Mouse (Mus musculus): ENCODE data around the gene Fat1. TPM values are rescaled to one million over a fixed set of nuclear protein-coding genes. Genes with fewer than 3 reads are reported as not detected.
"Not testable (repeated sequence)": the region's sequence is repeated elsewhere in the genome, so short reads cannot be mapped to it uniquely, and the experiment has no call there.

Fat1 gene
- total RNA-seq, 2 experiments from 2014 or later = 0.07 to 0.42 TPM

DNA sequence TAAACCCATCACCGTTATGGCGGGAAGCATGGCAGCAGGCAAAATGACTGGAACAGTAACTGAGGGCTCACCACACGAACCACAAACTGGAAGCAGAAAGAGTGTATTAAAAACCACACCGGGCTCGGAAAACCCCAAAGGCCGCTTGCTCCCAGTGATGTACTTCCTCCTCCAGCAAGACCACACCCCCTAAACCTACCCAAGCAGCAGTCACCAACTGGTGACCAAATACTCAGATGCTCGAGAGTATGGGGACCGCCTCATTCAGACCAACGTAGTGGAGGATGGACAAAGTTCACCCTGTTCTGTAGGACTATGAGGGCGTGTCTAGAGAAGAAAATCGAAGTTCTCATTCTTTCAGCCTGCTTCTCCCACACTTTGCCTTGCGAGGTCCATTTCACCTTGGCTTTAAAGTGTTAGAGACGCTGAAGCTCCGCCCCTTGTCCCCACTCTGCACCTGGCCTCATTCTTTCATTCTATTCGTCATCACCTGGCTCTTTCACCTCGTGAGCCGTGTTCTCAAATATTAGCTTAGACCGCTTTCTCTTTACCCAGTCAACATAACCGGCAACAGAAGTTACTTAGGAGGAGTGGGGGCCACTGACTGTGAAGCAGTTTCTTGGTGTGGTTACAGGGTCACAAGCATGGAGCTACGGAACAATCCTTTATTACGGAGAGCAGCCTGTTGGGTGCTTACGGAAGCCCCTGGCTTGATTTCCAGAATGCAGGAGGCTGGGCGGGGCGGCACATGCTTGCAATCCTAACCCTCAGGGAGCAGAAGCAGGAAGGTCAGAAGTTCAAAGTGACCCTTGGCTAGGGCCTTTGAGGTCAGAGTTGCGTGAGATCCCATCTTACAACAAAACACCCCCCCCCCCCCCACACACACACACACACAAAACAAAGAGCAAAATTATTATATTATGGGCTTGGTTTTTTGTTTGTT lies 128.0 kb downstream of the Fat1 start:
- ATAC-seq (ENCODE audit: poor library complexity, severe bottlenecking) = no peak

DNA sequence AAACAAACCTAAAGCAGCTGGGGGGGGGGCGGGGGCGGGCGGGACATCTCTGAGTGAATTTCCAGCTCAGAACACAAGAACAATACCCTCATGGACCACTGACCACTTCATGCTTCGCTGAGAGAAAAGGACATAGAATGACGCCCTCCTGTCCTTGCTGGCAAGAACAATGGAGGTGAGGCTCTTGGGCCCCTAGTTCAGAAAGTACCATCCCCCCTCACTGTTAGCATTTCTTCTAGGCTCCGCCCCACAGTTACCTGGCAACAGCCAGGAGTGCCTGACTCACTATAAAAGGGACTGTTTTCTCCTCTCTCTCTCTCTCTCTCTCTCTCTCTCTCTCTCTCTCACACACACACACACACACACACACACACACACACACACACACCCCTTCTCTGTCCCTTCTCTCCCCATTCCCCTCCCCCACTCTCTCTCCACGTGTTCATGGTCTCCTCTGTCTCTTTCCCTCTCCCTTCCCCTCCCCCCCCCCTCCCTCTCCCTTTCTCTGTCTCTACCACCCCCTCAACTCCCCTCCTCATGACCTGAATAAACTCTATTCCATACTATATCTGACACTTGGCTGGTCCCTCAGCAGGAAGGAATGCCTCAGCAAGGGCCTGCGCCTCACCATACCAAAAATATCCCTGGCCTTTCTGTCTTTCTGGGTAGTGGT lies 129.1 kb downstream of the Fat1 start:
- no peak for ATAC-seq (ENCODE audit: poor library complexity, severe bottlenecking)

DNA sequence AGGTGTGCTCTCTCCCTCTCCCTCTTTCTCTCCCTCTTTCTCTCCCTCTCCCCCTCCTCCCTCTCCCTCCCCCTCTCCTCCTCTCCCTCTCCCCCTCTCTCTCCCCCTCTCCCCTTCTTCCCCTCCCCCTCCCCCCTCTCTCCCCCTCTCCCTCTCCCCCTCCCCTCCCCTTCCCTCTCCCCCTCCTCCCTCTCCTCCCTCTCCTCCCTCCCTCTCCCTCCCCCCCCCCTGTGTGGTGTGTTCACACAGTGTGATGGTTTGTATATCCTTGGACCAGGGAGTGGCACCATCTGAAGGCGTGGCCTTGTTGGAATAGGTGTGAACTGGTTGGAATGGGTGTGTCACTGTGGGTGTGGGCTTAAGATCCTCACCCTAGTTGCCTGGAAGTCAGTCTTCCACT lies 130.1 kb downstream of the Fat1 start:
- not testable (repeated sequence) for ATAC-seq (ENCODE audit: poor library complexity, severe bottlenecking)

DNA sequence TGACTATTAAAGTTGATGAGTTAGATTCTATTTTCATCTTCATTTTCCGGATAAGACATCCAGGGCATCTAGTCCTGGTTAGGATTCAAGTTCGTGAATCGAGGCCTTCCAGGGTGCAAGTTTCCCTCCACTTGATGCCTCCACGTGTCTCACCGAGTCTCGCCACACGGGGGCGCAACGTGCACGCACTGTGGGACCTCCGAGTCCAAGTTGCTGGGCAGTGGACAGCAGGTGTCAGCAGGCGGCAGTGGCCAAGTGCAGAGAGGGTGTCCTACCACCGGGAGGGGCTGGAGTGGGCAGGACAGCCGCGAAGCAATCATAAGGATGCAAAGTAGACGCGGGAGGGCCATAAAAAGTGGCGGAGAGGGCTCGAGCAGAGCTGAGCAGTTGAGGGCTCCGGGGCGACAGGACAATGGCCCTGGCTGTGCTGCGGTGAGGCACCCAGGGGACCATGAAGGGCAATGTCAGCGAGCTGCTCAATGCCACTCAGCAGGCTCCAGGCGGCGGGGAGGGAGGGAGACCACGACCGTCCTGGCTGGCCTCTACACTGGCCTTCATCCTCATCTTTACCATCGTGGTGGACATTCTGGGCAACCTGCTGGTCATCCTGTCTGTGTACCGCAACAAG lies 133.6 kb downstream of the Fat1 start, which contains the start of gene Mtnr1a:
TSS of gene Mtnr1a (plus strand) at position 379 of the 628 bp plus-strand sequence.
- peak; percentile 63 for ATAC-seq (ENCODE audit: poor library complexity, severe bottlenecking)

DNA sequence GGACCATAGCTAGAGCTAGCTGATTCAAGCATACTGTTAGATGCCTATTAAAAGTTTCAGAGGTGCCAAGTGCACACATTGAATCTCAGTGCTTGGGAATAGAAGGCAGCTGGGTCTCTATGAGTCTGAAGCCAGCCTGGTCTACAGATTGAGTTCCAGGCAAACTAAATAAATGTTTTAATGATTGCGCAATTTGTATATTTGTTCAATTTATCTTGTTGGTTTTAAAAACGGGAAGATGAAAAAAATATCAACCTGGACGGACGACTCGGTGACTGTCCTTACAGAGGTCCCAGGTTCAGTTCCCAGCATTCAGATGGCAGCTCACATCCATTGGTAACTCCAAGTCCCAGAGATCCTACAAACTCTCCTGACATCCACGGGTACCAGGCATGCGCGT lies 135.7 kb downstream of the Fat1 start:
- ATAC-seq (ENCODE audit: poor library complexity, severe bottlenecking) = no peak

DNA sequence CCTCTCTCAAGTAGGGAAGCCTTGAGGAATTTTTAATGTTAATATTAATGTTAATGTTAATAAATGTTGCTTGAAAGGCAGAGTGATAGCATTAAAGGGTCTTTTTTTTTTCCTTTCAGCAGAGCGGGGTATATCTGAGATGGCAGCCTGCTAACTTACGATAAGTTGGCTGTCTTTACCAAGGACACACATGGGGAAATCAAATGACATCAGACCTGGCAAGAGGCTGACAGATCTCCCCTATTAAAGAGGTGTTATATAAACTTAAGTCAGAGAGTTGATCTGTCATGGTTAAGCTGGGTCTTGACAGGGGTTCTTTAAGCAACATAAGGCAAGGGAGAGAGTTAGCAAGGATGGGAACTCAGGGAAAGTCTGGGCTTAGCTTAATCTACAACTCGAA lies 145.6 kb downstream of the Fat1 start:
- no peak for ATAC-seq (ENCODE audit: poor library complexity, severe bottlenecking)

DNA sequence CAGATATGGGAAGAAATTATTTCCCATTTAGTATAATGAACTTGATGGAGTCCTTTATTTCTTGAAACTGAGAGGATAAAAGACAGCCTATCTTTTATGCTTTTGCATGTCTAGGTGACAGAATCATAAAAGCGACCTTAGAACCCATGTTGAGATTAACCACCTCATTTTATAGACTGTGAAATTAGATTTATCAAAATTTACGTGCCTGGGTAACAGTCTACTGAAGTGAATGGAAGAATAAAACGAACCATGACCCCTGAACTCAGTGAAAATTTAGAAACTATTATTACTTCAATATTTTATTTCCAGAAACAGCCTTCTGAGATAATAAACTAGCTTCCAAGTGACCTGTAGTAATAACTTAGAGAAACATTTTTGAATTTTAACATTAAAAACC lies 158.4 kb downstream of the Fat1 start:
- ATAC-seq (ENCODE audit: poor library complexity, severe bottlenecking) = no peak

Other genes starting within 250 kb of the Fat1 start
- not detected in 2 replicates for gene Mtnr1a, start 133.7 kb downstream of the Fat1 start, total RNA-seq (2015)
- not detected in 2 replicates for gene Mtnr1a, start 133.7 kb downstream of the Fat1 start, total RNA-seq (2017)

Measured in megakaryocyte, adult 5-6 weeks (primary cell).